Mouse (Mus musculus) mouse embryonic stem cell (cell line): Measurements from ENCODE around the gene Nxt1.

Experiments used
- in situ Hi-C, 2 experiments: fragments of 300-500 bp; cut with MboI; formaldehyde crosslinking; loops; 1 replicate in 1 of 2; 3 replicates in 1 of 2; pipeline ENCODE4 v1.14.3; 2019 to 2020; ENCODE audit warnings: low sequenced_read_pairs in 2 of 2, low pct_unique_long_range_greater_than_20kb in 1 of 2, mixed read lengths in 1 of 2; ENCODE audit not compliant: unreplicated experiment in 1 of 2

Nxt1 gene

GRCm38 (mm10) chr2:148672199-148673096 lies at the start of gene Nxt1:
Nxt1 (plus strand) TSS chr2:148672601.
- in situ Hi-C loops = no loop called here

DNA sequence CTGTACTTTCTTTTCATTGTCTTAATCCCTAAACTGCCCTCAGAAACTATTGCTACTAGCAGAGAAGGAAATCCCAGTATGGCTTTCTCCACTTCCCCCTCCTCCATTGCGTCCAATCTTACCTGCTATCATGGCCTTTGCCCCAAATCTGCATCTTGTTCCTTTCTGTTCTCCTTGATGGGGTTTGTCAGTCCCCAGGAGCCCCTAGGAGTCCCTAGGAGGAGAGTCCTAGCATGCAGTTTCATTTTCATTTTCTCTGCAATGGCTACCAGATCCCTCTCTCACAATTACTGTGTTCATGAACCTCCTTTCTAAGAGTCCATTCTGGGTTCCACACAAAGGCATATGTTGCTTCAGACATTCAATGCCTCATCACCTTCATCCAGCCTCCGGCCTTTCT lies 49.3 kb upstream of the Nxt1 start:
- in situ Hi-C loops = no loop called here

GRCm38 (mm10) chr2:148624484-148624883 lies 47.9 kb upstream of the Nxt1 start:
- in situ Hi-C loops = no loop called here

DNA sequence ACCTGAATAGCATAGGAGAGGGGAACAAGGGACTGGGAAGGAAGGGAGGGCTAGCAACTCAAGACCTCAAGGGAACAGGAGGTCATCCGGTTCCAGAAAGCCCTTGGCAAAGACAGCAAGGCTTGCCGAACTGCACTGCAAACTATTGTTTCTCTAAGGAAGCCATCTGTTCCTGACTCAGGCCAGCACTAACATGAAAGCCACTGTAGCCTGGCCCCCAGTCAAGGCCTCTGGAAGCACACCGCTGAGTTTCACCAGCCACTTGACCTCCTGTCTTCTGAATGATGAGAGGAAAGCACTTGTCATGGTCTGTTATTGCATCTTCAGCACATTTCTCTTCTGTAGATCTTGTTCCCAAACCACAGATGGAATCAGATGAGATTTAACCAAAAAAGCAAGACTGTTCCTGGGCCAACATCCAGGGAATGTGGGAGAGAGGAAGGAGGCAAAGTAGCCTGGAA lies 45.4 kb upstream of the Nxt1 start:
- in situ Hi-C loops = no loop called here

DNA sequence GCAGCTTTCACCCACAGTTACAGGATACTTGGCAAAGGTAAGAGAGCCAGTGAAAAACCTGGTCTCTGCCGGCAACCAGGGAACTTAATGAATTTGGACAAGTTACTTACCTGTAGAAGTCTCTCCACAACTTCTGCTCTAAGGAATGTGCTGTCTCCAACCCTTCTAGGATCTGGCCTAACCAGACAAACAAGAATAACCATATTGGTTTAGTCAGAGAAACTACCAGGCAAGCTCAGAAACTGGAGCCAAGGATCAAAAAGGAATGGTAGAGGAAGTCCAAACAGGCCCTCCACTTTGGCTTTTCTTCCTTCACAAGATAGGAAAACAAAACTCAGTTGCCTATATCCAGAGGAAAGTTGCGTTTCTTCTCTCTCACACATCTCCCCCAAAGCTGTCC lies 41.4 kb upstream of the Nxt1 start:
- in situ Hi-C loops = no loop called here

GRCm38 (mm10) chr2:148631602-148632001 lies 40.8 kb upstream of the Nxt1 start:
- in situ Hi-C loops = no loop called here

DNA sequence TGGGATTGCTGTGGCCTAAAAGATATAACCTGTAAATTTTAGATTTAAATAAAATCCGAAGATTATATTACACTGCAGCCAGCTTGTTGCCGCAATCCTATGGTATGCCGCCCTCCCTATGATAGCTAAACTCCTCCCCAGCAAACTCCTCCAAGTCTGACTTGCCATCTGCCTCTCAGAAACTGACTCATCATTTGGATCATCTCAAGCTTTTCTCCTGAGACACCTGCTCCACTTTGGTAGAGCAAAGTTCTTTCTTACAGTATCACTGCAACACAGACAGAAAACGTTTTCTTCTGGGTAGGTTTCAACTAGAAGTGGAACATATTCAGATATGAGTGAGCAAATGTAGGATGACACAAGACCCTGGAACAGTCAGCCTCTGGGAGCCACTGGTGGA lies 37.9 kb upstream of the Nxt1 start:
- in situ Hi-C loops = no loop called here

GRCm38 (mm10) chr2:148642610-148643370 lies 29.6 kb upstream of the Nxt1 start:
- in situ Hi-C loops = no loop called here

GRCm38 (mm10) chr2:148644421-148645000 lies 27.9 kb upstream of the Nxt1 start:
- in situ Hi-C loops = no loop called here

DNA sequence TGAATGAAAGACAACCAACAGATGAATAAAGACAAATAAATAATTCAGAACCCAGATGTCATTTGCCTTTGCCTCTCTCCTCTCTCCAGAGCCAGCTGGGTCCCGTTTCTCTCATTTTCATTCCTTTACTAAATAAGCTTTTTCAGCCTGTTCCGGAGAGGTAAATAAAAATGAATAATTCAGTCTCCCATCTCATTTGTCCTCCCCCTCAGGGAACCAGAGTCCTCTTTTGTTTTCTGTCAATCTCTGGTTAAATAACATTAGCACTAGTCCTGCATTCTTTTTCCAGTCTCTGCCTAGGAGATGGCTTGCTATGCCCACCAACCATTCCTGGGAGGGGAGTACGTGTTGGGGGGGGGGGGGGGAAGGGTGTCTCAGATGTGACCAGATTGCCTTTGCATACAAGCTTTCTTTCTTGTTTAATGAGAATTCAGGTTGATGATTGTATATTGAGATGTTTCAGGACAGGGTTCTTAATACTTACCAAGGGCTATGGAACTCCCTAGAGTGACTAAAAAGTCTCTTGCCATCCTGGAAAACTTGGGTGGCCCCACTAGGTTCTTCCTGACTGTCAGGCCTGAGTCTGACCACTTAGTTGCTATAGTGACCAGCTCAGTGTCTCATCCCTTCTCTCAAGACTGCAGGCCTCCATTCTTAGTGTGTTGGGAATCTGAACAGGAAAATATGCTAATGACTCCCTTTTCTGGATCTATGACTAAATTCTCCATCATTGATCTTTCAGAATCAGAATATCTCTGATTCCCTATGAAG lies 21.6 kb upstream of the Nxt1 start:
- in situ Hi-C loops = no loop called here

- in situ Hi-C loops = no loop called here
Measured at GRCm38 (mm10) chr2:148654961-148655360, 17.4 kb upstream of the Nxt1 start.

DNA sequence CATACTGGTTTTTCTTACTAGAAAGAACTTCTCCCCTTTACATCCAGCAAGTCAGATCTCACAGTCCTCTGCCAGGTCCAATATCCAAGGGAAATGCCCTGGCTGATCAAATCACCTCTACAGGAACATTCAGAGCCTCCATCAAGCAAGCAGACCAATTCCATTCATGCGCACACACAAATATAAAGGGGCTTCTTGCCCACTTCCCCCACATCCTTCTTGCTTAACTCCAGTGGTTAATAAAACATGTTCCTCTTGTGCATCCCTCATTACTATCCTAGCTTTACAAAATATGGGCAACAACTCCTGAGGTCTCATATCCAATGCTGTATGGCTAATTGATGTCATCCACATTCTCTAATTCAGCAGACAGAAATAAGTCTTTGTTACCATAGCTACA lies 8.9 kb upstream of the Nxt1 start:
- in situ Hi-C loops = no loop called here

DNA sequence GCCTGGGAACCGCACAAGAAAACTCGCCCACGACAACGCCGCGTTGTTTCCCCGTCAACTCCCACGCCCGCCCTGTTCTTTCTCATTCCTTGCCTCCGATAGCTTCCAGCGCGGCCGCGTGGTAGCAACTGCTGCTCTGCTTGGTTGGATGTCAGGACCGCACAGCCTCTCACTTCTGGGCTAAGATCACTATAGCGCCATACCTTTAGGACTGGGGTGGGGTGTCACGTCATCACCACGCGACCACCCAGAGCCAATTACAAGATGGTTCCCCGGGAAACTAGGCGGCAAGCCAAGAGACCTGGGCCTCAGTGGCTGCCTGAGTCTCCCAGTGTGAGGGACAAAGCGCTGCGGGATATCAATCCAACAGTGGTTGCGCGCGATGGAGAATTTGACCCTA lies 5.4 kb downstream of the Nxt1 start:
- in situ Hi-C loops = no loop called here

DNA sequence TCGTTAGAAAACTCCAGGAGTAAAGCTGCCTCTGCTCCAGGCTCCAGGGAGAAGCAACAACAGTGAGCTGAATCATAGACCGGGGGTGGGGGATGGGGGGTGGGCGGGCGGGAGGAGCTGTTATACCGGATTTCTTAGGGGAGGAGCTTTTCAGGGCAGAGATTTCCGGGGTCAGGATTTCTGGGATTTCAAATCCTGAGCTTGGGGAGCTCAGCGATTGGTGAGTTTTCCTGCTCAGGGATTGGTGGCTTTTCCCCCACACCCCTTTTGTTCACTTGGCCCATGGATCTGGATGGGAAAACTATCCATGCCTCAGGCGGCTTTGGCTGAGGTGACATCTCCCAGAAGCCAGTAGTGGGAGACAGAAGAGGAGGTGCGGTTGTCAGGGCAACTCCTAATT lies 6.9 kb downstream of the Nxt1 start:
- in situ Hi-C loops = no loop called here

GRCm38 (mm10) chr2:148680775-148681291 lies 8.4 kb downstream of the Nxt1 start, which contains the start of gene Gzf1:
Gzf1 (plus strand) TSS chr2:148681023.
- in situ Hi-C loops = no loop called here

GRCm38 (mm10) chr2:148681461-148681891 lies 9.1 kb downstream of the Nxt1 start:
- in situ Hi-C loops = no loop called here

GRCm38 (mm10) chr2:148683031-148683430 lies 10.6 kb downstream of the Nxt1 start:
- in situ Hi-C loops = no loop called here

GRCm38 (mm10) chr2:148684972-148685371 lies 12.6 kb downstream of the Nxt1 start:
- in situ Hi-C loops = no loop called here
